Mouse (Mus musculus) heart, postnatal 0 days (tissue): ENCODE results near the gene Gm1673.

Experiments used
- CTCF ChIP-seq: IDR thresholded peaks from 2 replicates; pipeline ENCODE4 v1.5.1; 2016; ENCODE audit warnings: antibody characterized with exemption, control low read depth, low read depth
- EP300 ChIP-seq: IDR thresholded peaks from 2 replicates; pipeline ENCODE4 v1.6.1; 2016; ENCODE audit warnings: antibody characterized with exemption, low read depth

DNA sequence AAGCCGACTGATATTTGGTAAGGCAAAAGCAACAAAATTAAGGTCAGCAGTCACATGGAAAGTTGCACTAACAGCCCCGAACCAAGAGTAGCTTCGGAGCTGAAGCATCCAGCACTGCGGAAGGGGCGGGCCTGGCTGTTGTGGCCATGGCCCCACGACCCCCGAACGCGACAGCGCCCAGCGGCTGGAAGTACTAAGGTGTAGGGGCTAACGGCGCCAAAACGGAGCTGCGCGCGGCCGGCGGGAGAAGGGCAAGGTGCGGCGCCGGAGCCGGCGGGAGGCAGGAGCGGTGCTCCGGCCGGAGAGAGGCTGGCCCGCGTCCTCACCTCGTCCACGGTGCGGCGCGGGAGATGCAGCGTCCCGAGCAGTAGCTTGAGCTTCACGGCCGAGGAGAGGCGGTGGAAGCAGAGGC lies 47.5 kb upstream of the Gm1673 start:
- TF ChIP-seq EP300: no peak
- no peak for TF ChIP-seq CTCF
